Mouse (Mus musculus): ENCODE results near the gene Gm47959.

Gm47959 gene

DNA sequence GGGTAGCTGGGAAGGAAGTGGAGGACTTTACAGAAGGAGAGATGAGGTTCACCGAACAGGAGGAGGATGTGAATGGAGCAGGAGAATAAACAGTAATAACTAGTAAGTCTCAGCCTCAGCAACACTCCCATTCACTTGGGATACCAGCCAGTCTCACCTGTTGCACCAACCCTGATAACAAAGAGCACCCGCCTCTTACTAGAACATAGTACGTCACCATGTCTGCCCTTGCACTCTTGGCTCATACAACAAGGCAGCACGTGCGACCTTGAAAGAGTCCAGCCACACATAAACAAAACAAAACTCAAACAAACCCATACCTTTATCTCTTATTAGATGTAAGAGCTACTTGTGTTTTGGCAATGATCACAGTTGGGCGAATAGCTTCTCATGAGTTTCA is 32.2 kb downstream of the Gm47959 start:
- no peak for DNase-seq (ENCODE audit: low spot score in 2 of 2)

DNA sequence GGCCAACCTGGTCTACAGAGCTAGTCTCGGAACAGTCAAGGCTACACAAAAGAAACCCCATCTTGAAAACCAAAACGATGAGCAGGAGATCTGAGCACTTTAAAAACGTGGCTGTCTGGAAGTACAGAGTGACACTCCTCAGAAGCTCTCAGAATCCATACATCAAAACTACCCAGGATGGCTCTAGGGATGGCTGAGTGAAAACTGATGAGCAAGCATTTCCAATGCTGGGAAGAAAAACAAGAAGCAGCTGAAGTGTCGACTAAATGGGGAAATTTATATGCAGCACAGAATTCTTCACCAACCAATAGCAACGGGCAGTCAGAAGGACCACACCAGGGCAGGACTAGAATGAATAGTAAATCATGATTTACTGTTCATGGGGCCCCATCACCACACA is 34.2 kb downstream of the Gm47959 start:
- no peak for DNase-seq (ENCODE audit: low spot score in 2 of 2)

GRCm38 (mm10) chr1:83036892-83037667 is 36.7 kb downstream of the Gm47959 start:
- DNase-seq (ENCODE audit: low spot score in 2 of 2) = no peak

DNA sequence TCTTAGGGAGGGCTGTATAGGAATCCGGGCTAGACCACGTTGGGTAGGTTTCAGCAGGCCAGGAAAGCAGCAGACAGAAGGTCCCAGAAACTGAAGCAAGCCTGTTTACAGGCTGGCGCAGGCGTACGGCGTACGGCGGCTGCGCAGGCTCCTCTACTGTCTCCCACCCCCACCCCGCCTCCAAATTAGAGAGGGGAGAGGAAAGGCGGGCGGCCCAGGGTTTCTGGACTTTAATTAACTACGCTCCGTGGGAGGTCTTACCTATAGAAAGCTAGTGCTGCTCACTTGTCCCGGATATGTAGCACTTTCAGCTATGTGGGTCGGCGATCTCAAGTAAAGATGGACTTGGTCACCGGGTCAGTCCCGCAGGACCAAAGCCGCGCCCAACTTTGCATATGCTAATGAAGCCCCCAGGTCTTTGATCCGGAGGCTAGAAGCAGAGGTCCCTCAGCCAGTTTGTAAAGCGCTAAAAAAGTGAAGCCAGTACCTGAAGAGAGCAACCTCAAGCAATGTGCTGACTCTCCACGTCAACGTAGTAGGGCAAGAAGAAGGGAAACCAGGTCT is 37.8 kb downstream of the Gm47959 start, which contains the start of gene Slc19a3:
Slc19a3 (minus strand) TSS at position 340 of the 564 bp plus-strand sequence.
- DNase-seq (ENCODE audit: low spot score in 2 of 2) = no peak

DNA sequence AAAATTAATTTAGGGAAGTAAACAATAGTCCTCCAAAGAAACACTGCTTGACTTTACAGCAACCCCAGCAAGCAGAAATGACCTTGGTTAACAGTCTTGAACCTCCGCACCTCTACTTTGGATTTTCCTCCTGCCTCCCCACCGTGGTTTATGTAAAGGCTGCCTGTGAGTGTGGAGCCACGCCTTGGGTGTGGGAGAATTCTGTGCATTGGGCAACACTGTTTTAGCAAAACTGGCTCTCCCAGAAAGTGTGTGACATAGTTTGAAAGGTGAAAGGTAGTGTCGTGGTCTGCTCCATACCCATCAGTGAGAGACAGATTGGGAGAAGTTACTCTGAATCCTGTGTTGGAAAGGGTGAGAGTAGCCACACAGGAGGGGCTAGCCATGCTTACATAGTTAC is 38.7 kb downstream of the Gm47959 start:
- DNase-seq (ENCODE audit: low spot score in 2 of 2) = no peak

DNA sequence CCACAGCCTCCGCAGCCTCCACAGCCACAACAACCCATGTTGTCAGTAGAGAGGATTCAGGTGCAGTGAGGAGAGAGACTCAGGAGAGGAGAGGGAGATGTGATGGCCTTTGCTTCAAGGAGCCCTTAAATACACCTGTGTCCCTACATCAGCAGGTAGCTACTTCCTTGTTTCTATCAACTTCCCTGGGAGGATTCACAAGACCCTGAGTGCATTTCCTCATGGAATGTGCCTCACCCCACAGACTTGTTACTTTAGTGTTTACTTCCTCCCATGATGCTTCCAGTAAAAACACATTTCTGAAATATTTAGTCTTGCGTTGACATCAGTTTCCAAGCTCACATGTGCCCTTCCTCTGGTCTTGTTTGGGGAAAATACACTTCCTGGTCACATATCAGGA is 42.0 kb downstream of the Gm47959 start, which contains the start of gene Krtap28-10:
Krtap28-10 (minus strand) TSS at position 101 of the 400 bp plus-strand sequence.
- DNase-seq (ENCODE audit: low spot score in 2 of 2) = no peak

DNA sequence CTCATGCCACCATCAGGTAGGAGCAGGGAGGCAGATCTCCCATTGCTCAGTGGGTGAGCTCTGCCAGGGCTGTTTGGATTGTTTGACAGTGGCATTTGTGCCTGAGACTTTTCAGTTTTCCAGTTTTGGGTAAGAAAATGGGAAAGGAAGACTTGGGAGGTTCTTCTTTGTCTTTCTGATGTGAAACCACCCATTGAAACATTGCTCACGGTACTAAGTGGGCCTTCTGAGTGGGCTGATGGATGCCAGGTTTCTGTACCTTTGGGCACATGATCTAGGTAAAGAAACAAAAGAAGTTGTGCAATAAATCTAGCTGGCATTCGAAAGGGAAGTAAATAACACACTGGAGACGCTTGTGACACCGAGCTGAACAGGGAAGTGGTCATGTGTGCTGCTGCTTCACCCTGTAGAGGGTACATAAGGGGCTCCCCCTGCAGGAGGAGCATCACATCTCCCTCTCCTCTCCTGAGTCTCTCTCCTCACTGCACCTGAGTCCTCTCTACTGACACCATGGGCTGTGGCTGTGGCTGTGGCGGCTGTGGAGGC is 44.6 kb downstream of the Gm47959 start, which contains the start of gene Gm47969:
Gm47969 (plus strand) TSS at position 51 of the 546 bp plus-strand sequence.
- DNase-seq (ENCODE audit: low spot score in 2 of 2) = no peak
